Mouse (Mus musculus): ENCODE data around the gene Sdccag8.

Gene Sdccag8

DNA sequence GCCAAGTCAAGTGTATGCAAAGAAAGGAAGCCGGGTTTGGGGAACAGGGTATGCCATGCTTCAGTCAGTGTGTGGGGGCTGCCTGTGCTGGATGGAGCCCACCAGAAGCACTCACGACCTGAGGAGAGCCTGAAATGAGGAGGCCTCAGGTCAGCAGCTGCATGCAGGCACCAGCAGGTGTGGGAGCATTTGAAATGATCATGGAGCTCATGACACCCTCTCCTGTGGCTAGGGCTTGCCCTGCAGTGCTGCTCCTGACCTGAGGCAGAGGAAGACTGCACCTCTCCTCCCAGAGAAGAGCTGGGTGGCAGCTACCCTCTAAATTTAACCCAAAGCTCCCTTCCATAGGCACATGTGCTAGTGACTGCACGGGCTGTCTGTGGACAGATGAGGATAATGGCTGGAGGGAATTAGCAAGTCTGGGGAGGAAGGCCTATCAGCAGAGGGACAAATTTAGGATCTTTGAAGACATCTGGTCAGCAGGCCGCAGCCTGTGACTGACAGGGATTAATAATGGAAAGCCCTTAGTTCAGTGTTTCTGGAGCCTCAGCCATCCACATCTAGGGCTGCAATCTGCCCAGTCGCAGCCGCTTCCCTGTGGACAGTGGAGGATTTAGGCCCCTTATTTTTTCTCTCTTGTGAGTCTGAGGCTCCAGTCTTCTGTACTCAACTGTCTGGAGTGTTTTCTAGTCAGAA is 196.3 kb downstream of the Sdccag8 start:
- no peak for DNase-seq (ENCODE audit: low read depth, low spot score)

- DNase-seq (ENCODE audit: low read depth, low spot score) = no peak
These were observed 197.2 kb downstream of the Sdccag8 start for GRCm38 (mm10) chr1:177011688-177012087.

- DNase-seq (ENCODE audit: low read depth, low spot score) = no peak
These were observed 198.3 kb downstream of the Sdccag8 start for GRCm38 (mm10) chr1:177012774-177013173.

- no peak for DNase-seq (ENCODE audit: low read depth, low spot score)
These were observed 198.9 kb downstream of the Sdccag8 start for GRCm38 (mm10) chr1:177013313-177013712.

- DNase-seq (ENCODE audit: low read depth, low spot score) = no peak
These were observed 199.3 kb downstream of the Sdccag8 start for GRCm38 (mm10) chr1:177013776-177014175.

DNA sequence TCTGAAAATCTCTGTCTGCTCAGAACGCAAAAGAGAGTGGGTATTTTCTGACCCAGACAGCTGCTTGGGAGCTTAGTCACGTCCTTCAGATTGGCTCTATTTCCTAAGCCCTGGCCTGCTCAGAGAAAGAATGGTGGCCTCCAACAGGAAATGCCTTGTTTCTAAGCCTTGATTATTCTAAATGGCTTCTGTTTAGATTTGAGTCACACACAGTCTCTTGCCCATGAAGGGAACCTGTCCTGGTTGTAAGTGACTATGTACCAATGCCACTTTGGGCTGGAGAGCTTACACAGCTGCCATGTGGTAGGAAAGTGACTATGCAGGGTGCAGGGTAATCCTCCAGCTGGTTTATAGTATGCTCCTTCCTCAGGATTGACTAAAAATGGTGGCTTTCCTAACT is 199.9 kb downstream of the Sdccag8 start:
- no peak for DNase-seq (ENCODE audit: low read depth, low spot score)

- DNase-seq (ENCODE audit: low read depth, low spot score) = no peak
These were observed 200.5 kb downstream of the Sdccag8 start for GRCm38 (mm10) chr1:177014921-177015439.

GRCm38 (mm10) chr1:177015917-177016316 is 201.5 kb downstream of the Sdccag8 start:
- DNase-seq (ENCODE audit: low read depth, low spot score) = no peak

DNA sequence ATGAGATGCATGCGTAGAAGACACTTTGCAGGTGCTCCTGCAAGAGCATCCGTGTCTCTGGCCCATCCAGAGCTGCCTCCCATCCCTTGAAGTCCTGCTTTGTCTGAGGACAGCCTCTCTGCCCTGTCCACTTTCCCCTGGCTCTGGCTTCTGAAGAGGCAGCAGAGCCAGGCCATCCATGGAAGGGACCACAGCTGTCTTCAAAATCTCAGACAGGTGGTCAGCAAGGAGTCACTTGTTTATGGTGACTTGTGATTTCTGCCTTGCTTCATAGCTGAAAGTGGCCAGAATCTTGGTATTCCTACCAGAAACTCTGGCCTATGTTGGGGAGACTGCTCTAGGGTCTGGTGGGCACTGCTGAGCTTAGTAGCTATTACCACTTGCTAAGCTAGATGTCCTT is 202.3 kb downstream of the Sdccag8 start:
- no peak for DNase-seq (ENCODE audit: low read depth, low spot score)

DNA sequence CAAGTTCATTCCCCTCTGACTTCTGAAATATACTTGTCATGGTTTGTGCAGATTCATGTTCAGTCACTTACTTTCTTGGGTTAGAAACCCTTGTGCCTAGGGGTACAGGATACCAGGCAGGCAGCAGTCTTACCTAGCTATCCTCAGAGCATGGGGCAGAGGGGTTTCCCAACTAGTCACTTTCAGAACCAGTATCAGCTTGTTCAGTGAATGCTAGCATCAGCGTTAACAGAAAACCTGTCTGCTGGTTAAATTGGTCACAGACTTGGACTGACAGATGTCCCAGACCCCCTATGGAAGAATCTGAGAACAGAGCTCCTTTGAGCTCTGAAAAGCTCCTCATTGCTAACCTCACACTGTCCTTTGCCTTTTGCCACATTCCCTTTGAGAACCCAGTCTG is 204.3 kb downstream of the Sdccag8 start:
- DNase-seq (ENCODE audit: low read depth, low spot score) = no peak

DNA sequence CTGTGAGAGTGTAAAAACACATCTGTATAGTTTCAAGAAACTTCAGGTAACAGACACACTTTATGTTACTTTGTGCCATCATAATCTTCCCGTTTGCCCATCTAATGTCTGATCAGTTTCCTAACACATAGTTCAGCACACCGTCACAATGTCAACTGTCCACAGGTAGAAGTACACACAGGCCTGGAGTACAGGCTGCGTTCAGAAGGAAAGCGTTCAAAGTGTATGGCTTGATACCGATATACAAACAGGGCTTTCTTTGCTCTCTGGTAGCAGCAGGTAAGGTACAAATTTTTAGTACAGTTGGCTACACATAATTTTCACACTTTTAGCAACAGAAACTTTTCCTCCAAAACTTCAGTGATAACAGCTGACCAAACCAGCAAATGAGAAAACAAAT is 205.2 kb downstream of the Sdccag8 start:
- no peak for DNase-seq (ENCODE audit: low read depth, low spot score)

DNA sequence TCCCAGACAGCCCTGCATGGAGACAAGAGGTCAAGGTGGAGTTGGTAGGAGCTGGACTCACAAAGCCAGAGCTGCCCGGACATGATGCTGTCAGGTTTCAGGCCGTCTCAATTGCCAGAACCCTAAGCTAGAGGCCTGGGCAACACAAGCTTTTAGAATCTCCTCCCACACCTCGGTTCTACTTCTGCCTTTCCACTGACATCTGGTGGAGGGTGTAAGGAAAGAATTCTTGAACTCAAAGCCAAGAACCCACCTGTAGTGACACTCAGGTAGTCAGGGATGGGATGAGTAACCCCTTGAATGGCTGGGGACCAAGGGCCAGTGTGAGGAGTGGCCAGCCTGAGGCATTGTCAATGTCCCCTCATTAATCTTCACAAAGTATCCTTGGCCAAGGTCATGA is 208.3 kb downstream of the Sdccag8 start:
- DNase-seq (ENCODE audit: low read depth, low spot score) = no peak

- no peak for DNase-seq (ENCODE audit: low read depth, low spot score)
These were observed 213.2 kb downstream of the Sdccag8 start for GRCm38 (mm10) chr1:177027706-177028105.

DNA sequence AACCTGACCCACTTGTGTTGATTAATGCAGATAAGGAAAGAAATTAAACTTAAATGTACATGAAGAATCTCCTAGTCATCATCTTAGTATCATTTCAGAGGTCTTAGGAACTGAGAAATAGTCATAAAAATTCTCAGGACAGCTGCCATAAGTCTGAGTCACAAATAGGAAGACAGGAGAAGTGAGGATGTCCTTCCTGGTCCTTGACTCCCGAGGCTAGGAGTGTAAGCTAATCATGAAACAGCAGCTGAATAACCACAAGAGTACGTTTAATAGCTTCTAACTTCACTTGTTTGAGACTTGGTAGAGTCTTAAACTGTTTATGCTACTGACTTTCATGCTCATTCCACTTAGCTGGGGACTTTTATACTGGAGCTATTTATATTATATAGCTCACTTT is 214.6 kb downstream of the Sdccag8 start:
- no peak for DNase-seq (ENCODE audit: low read depth, low spot score)

- no peak for DNase-seq (ENCODE audit: low read depth, low spot score)
These were observed 216.2 kb downstream of the Sdccag8 start for GRCm38 (mm10) chr1:177030669-177031068.

DNA sequence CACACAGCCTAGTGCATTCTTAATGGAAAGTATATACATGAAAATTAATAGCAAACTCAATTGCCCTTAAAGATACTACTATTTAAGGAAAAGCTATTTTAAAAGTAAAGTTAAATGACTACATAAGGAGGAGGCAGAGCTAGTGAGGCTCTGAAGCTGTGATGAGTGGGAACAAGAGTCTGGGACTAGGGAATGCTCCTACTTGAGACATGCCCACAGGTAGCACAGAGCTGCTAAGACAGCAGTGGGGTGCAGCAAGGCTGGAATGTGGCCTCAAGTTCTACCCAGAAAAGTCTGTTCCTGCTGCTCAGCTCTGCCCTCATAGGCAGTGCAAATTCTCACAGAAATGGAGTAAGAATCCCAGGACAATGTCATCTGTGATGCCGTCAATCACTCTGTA is 216.7 kb downstream of the Sdccag8 start:
- DNase-seq (ENCODE audit: low read depth, low spot score) = no peak

GRCm38 (mm10) chr1:177032233-177032632 is 217.8 kb downstream of the Sdccag8 start:
- DNase-seq (ENCODE audit: low read depth, low spot score) = no peak

- no peak for DNase-seq (ENCODE audit: low read depth, low spot score)
These were observed 221.0 kb downstream of the Sdccag8 start for GRCm38 (mm10) chr1:177035460-177035859.

- no peak for DNase-seq (ENCODE audit: low read depth, low spot score)
These were observed 223.9 kb downstream of the Sdccag8 start for GRCm38 (mm10) chr1:177038383-177038782.

- no peak for DNase-seq (ENCODE audit: low read depth, low spot score)
These were observed 224.7 kb downstream of the Sdccag8 start for GRCm38 (mm10) chr1:177039093-177039674.

DNA sequence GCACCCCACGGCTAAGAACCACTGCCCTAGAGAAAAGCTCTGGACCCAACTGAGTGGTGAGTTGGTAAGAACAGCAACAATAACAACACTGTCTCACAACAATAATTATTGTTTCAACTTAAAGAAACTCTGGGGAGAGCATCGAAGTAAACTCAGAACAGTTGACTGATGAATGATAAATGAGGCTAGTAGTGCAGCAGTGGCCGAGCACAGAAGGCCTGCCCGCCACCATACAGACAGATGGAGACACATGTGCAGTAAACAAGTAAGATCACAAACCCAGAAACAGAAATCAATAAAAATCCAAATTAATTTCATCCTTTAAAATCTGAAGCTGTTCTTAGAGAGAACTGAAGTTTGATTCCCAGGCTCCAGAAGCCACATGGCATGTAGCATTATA is 225.6 kb downstream of the Sdccag8 start:
- DNase-seq (ENCODE audit: low read depth, low spot score) = no peak

DNA sequence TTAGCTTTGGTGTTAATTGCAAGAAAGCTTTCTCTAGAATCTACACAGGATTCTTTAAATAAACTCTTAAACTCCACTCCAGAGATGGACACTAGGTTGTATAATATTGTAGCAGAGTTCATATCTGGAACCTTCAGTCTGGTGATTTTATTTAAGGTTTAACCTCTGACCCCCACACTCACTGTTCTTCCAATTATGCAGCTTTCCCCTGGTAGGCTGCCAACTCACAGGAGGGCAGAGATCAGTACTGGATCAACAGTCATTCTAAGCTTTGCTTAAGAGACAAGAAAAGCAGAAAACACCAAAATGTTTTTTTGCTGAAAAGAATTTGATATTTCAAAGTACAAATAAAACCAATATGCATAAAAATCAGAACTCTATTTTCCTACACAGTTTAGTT is 231.4 kb downstream of the Sdccag8 start:
- DNase-seq (ENCODE audit: low read depth, low spot score) = no peak

GRCm38 (mm10) chr1:177046963-177047362 is 232.5 kb downstream of the Sdccag8 start:
- DNase-seq (ENCODE audit: low read depth, low spot score) = no peak
